Mouse (Mus musculus) olfactory bulb, adult 2 months (tissue): Measurements from ENCODE around the gene Dpysl4. TPM values are rescaled to one million over a fixed set of nuclear protein-coding genes. Genes with fewer than 3 reads are reported as not detected.
A peak's percentile ranks its signal among the peaks of the same experiment; 100 is the strongest.

Source experiments
- H3K27ac ChIP-seq: fragments of 200-500 bp; 2 replicates; pipeline ENCODE4 v1.5.1; 2012; ENCODE audit warnings: low read depth, low read length; ENCODE audit not compliant: insufficient read depth
- H3K4me1 ChIP-seq: fragments of 200-500 bp; 2 replicates; pipeline ENCODE4 v1.6.1; 2012; ENCODE audit warnings: low read length; ENCODE audit not compliant: control insufficient read depth, insufficient read depth
- H3K4me3 ChIP-seq: fragments of 200-500 bp; 2 replicates; pipeline ENCODE4 v1.5.1; 2012; ENCODE audit warnings: mild to moderate bottlenecking, low read depth, low read length, moderate library complexity; ENCODE audit not compliant: insufficient read depth
- CTCF ChIP-seq: fragments of 200-500 bp; IDR thresholded peaks from 2 replicates; pipeline ENCODE4 v1.5.1; 2012; ENCODE audit warnings: low read depth, mild to moderate bottlenecking, low read length, moderate library complexity; ENCODE audit not compliant: insufficient read depth
- POLR2A ChIP-seq: fragments of 200-500 bp; IDR thresholded peaks from 2 replicates; pipeline ENCODE4 v1.6.1; 2012; ENCODE audit warnings: mild to moderate bottlenecking, low read depth, low read length, moderate library complexity; ENCODE audit not compliant: insufficient read depth
- WGBS: fragments of 180-500 bp; shearing (Covaris S2); methylation state at CpG from one replicate; pipeline ENCODE4 v1.1.7; 2018; 5-methylcytosine and 5-hydroxymethylcytosine counted together
- polyA plus RNA-seq: library from polyadenylated mRNA; stranded (reverse); fragments of >200 nt; gene quantifications from 2 replicates; pipeline ENCODE4 v1.2.4, GENCODE M21; 2012; ENCODE audit warnings: low replicate concordance; ENCODE audit not compliant: missing spikeins, insufficient read depth, insufficient read length

Dpysl4 gene
- polyA plus RNA-seq, 1 experiment, result not detected

DNA sequence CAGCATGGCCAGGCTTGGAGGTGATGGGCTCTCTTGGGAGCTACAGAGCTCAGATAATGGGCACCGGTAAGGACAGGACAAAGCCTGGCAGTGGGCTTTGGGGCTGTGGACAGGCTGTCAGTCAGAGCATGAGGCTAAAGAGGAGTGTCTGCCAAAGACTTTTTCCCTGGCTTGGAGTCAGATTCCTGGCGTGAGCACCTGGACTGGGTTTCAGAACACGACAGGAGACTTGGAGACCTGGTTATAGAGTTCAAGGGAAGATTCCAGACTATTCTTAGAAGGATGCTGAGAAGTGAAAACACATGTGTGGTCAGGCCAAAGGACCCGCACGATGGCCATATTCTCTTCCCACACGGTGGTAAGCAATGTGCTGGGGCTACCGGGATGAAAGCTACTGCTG, 19.9 kb downstream of the Dpysl4 start:
- 75% methylated on average over 7 of the region's 7 CpGs for WGBS
- Histone ChIP-seq H3K4me1 (peaks cover 22% of the 10 kb centered on the region), H3K27ac (no peak overlapping the region), H3K4me3 (no peak overlapping the region)
- TF ChIP-seq POLR2A, result no peak
- TF ChIP-seq CTCF, result no peak

DNA sequence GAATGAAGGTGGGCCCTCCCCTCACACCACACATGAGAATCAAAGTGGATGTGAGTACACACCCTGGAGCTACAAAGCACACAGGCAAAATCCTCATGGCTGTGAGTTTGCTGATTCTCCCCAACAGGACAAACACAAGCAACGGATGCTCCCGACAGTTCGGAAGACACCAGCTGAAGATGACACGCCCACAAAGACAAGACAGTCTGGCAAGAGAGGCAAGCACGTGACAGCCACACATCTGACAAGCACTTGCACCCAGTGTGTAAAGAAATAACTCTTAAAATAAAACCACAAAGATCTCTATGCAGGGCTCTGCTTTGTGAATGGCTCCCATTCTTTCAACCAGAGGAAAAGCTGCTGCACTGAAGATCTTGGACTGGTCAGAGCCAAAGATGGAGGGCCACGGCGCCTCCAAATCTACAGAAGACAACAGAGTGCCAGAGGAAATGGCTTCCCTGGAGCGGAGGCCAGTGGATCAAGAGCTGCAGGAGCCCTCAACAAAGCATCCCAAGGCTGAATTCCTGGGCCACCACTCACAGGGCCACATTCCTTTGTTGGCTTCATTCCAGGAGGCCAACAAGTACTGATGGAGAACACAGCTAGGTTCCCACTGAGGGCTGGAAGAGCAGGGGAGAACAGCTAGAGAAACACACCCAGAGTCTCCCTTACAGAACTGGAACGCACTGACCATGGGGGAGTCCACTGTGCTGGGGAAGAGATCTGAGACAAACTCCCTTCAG, 22.3 kb downstream of the Dpysl4 start:
- TF ChIP-seq CTCF (no peak), POLR2A (no peak)
- Histone ChIP-seq H3K27ac (no peak overlapping the region), H3K4me3 (no peak overlapping the region), H3K4me1 (peaks cover 14% of the 10 kb centered on the region)
- WGBS, result 52% methylated on average over 9 of the region's 9 CpGs

DNA sequence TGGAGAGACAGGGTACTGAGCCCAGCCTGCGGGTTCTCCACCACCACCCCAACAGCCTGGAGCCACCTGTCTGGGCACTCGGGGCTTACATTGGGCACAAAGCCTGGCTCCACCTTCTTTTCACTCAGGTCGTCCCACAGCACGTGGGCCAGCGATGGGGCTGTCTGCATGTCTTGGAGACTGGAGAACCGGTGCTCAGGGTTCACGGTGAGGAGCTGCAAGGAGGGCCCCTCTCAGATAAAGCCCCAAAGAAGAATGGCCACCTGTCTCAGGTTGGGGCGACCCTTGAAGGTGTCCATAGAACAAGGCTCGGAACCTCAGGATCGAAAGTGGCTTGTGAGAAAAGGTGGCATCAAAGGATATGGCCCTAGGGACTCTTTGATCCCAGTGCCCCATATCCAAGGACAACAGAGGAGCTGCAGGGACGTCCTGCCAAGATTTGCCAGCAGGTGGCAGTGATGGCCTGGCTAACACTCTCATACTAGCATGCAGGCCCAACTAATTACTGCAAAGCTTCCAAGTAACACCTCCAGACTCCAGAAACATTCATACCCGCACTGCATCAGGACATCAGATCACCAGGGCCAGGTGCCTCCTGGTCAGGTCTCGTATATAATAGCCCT, 33.5 kb downstream of the Dpysl4 start:
- 37% methylated on average over 13 of the region's 13 CpGs for WGBS
- no peak overlapping the region for H3K27ac ChIP-seq
- TF ChIP-seq CTCF, result peak; percentile 85
- no peak for TF ChIP-seq POLR2A
- H3K4me3 ChIP-seq, result no peak overlapping the region
- no peaks in the 10 kb centered on the region for H3K4me1 ChIP-seq

DNA sequence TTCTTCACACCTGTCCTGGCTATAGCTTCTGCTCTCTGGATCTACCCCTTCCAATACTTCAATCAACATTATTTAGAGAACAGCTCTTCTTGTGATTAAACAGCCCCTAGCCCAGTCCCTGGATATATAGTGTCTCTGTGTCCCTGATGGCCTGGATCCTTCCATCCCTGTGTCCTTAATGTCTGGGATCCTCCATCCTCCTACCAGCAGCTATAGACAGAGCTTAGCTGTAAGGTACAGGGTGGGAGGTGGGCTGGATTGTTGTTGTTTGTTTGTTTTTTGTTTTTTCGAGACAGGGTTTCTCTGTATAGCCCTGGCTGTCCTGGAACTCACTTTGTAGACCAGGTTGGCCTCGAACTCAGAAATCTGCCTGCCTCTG, 34.0 kb downstream of the Dpysl4 start:
- H3K4me3 ChIP-seq, result no peak overlapping the region
- no peak overlapping the region for H3K27ac ChIP-seq
- 71% methylated on average over 2 of the region's 2 CpGs for WGBS
- H3K4me1 ChIP-seq, result no peaks in the 10 kb centered on the region
- TF ChIP-seq CTCF (no peak), POLR2A (no peak)

DNA sequence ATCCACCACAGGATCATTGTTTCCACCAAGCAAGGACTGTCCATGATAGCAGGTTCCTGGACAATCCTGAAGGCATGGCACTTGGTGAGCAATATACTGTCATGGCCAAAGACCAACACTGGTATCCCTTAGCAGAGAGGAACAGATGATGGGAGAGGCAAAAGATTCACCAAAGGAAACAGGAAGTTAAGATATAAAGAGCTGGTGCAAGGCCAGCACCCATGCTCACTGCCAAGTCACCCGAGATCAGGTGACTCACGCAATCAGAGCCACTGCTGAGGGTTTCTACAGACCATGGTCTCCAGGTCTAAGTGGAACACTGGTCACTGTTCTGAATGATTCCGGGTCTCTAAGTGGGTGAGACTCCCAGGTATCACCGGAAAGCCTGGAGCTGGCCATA, 40.1 kb downstream of the Dpysl4 start:
- Histone ChIP-seq H3K4me3 (no peak overlapping the region), H3K27ac (no peak overlapping the region), H3K4me1 (peaks cover 45% of the 10 kb centered on the region)
- TF ChIP-seq POLR2A (no peak), CTCF (no peak)
- 90% methylated on average over 4 of the region's 4 CpGs for whole genome bisulfite sequencing

DNA sequence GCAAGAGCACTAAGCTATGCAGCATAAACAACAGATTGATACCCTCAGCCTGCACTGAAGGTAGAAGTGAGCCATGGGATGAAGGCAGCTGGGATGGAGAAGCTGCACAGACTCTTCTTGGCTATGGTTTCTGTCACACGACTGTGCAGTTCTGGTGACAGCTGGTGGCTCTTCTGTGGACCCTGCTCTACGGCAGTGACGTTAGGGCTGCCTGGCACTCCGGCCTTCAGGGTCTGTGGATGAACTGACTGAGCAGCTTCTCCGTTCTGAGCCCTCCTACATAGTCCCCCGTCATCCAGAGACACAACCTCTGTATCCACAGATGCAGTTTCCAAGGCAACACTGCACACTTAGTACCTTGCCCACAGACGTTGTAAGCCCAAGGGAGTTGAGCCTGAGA, 40.7 kb downstream of the Dpysl4 start:
- no peak overlapping the region for H3K27ac ChIP-seq
- WGBS, result 40% methylated on average over 7 of the region's 7 CpGs
- H3K4me1 ChIP-seq, result peaks cover 52% of the 10 kb centered on the region
- no peak overlapping the region for H3K4me3 ChIP-seq
- TF ChIP-seq CTCF (no peak), POLR2A (no peak)

DNA sequence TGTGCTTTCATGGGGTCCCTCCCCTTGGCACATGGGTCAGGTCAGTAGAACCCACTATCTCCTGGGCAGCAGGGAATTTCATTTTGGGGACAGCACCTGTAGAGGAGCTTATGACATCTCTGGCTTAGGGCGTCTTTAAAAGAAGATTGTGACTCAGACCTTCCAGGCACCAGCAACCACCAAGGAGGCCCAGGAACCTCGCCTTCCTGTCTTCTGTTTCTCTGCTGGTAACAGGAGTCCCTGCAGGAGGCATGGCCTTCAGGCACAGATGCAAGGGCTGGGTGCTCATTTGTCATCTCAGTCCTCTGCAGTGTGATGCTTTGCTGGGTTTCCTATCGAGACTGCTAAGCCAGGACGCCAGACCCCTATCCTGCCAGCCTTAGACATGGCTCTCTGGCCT, 43.2 kb downstream of the Dpysl4 start:
- peak overlapping the region; percentile 76 for H3K27ac ChIP-seq

DNA sequence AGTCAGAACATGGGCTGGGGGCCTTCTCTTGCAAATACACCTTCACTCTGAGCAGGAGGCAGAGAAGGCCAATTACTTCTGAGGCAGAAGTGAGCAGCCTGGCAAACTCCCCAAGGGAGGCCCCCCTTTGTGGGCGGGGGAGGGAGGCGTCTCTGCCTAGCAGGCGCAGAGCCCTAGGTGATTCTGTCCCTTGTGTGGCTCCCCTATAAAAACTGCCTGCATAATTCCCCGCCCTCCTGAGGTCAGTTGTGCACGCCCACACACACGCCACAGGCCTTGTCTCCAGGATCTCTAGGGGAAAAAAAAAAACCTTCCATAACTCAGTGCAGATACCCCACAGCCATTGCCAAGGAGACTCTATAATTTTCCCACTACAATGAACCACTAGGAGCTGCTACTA, 44.6 kb downstream of the Dpysl4 start:
- peaks cover 79% of the 10 kb centered on the region for H3K4me1 ChIP-seq
- TF ChIP-seq CTCF, result no peak
- TF ChIP-seq POLR2A, result no peak
- H3K4me3 ChIP-seq, result no peak overlapping the region
- WGBS, result 21% methylated on average over 6 of the region's 6 CpGs
- H3K27ac ChIP-seq, result peak overlapping the region; percentile 76

More for the DNA sequence above, 43.2 kb downstream of the Dpysl4 start:
- WGBS, result 57% methylated on average over 4 of the region's 4 CpGs
- Histone ChIP-seq H3K4me3 (no peak overlapping the region), H3K4me1 (peaks cover 71% of the 10 kb centered on the region)
- TF ChIP-seq CTCF (no peak), POLR2A (no peak)

DNA sequence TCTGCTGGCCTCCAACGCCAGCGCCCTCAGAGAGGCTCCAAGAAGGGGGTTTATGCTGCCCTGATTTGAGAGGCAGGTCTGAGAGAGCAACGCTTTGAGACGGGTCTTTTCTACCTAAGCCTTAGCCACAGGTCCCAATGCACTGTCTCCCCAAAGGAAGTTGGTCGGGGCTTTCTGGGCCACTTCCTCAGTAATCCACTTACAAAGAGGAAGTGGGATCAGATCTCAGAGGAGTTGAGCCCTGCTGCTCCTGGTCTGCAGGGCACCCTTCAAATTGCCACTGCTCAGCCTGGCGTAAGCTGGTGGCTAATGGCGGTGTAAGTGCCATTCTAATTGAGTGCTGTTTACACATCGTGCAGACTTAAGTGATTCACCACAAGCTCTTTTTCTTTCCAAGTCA, 45.7 kb downstream of the Dpysl4 start:
- Histone ChIP-seq H3K27ac (peak overlapping the region; percentile 76), H3K4me3 (no peak overlapping the region), H3K4me1 (peaks cover 85% of the 10 kb centered on the region)
- no peak for TF ChIP-seq CTCF
- TF ChIP-seq POLR2A, result no peak
- WGBS, result 54% methylated on average over 8 of the region's 8 CpGs

DNA sequence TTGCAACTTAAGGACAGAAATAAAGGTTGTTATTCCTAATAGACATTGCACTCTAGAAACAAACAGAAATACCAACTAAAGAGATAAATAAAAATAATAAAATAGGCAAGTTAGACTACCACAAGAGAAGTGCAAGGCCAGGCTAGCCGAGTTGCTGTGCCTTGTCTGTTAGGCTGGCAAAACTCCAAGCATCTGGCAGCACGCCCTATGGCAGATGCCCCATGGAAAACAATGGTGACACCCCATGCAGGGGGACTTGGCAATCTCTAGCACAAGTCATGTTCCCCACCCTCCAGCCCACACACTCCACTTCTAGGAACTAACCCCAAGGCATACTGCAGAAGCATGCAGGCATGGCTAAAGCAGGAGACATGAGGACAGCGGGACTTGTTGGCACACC, 47.6 kb downstream of the Dpysl4 start:
- H3K4me1 ChIP-seq, result peaks cover 87% of the 10 kb centered on the region
- no peak overlapping the region for H3K4me3 ChIP-seq
- H3K27ac ChIP-seq, result peak overlapping the region; percentile 52
- WGBS, result 22% methylated on average over 3 of the region's 3 CpGs
- TF ChIP-seq POLR2A, result no peak
- no peak for TF ChIP-seq CTCF
